Mouse (Mus musculus): ENCODE measurements around the gene Man1a2.

Gene Man1a2

DNA sequence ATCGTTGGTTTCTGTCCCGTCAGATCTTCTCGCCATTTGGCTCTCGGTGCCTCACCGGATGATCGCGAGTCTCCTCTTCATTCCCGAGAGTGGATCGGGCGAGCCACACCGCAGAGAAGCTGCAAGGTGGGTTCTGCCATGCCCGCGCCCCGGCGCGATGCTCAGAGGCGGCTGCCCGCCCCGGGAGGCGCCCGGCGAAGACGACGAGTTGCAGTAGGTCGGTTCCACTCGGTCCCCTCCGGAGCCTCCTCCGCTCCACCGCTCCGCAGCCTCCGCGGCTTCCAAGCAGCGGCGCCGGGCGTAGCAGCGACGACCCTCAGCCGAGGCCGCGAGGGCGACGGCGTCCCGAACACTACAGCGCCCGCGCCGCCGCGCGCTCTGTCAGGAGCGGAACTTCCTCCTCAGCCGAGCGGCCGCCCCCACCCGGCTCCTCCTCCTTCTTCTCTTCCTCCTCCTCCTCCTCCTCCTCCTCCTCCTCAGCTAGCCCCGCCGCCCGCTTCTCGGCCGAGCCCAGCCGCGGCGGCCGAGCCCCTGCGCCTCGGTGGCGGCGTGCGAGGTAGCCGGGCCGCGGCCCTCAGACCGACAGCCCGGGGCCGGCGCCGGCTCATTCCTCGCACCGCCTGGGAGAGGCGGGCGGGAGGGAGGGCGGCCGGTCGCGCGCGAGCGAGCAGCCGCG lies at the start of gene Man1a2:
TSS of gene Man1a2 (minus strand) at position 417 of the 676 bp plus-strand sequence.
- no peak for DNase-seq (ENCODE audit: low spot score)

DNA sequence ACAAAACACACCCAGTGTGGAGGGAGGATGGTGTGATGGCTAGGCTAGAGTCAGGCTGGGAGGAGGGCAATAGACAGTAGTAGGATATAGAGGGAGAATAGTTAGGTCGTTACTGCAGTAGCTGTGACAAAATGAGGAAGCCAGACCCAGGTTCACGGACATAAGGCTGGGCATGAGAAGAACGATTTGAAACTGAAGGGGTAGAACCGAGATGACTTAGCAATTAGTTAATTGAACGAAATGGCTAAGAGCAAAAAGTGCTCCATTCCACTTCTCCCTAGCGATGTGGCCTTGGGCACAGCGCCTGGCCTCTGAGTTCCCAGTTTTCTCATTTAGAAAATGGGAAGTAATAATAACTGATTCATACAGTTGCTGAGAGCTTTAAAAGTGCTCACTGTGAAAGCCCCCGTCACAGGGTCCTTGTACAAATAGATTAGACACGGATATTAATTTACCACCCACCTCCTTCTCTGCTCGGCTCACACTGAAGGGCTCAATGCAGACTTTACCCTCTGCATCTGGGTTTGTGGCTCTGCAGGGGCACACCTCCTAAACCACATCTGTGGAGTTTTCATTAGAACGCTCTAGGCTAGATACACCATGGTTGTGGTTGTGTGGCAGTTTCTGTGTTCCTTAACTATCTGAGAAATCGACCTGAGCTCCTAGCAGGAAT lies 49.3 kb upstream of the Man1a2 start:
- no peak for DNase-seq (ENCODE audit: low spot score)

DNA sequence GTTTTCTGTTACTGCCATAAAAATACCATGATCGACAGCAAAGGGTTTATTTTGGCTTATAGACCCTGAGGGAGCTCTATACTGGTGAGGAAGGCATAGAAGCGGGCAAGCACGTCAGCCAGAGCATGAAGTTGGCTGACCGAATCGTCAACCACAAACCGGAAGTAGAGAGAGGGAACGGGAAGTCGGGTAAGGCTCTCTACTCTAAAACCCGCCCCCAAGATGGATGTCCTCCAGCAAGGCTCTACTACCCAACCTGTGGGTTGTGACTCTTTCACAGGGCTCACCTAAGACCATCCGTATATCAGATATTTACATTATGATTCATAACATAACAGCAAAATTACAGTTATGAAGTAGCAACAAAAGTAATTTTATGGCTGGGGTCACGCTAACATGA lies 46.6 kb upstream of the Man1a2 start:
- DNase-seq (ENCODE audit: low spot score), result no peak

DNA sequence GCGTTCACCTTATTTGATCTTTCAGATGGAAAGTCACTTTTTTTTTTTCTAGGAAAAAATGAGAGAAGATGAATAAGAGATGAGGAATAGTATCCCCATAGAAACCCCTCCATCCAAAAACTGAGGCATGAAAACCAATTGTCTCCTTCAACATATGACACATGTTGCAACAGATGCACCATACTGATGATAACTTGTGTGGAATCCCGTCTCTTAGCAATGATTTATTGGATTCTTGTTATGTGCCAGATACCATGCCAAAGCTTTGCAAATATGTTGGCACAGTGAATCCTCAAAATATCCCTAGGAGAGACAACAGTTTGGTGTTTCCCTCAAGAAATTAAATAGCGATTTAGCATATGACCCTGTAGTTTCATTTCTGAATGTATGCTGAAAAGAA lies 46.0 kb upstream of the Man1a2 start:
- DNase-seq (ENCODE audit: low spot score), result peak; percentile 75

DNA sequence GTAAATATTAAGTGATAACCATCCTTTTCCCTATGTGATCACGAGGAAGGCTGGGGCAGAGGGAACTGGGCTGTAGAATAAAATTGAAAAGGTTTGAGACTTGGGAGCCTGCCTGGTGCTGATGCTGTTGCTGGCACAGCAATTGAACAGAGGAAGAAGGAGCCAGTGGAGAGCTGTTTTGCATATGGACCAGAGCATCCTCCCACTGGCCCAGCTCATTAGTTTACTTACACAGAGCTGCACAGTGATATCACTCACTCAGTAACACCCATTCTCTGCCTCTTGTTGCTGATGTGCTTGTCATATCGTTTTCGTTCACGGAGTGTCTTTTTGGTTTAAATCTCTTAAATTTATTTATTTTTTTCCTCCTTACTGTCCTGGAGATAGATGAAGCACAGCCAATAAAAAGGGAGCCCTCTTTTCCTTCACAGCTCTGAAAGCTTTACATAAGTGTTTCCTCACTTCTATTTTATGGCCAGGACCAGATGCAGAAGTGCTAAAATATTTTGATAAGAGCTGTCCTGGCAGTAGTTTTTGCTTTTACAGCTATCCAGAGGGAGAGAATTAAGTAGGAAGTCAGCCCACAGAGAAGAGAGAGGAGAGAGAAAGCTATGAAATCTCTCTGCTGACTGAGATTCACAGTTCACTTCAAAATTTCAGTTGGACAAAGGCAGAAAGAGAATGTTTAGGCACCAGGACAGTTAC lies 42.9 kb upstream of the Man1a2 start:
- no peak for DNase-seq (ENCODE audit: low spot score)

DNA sequence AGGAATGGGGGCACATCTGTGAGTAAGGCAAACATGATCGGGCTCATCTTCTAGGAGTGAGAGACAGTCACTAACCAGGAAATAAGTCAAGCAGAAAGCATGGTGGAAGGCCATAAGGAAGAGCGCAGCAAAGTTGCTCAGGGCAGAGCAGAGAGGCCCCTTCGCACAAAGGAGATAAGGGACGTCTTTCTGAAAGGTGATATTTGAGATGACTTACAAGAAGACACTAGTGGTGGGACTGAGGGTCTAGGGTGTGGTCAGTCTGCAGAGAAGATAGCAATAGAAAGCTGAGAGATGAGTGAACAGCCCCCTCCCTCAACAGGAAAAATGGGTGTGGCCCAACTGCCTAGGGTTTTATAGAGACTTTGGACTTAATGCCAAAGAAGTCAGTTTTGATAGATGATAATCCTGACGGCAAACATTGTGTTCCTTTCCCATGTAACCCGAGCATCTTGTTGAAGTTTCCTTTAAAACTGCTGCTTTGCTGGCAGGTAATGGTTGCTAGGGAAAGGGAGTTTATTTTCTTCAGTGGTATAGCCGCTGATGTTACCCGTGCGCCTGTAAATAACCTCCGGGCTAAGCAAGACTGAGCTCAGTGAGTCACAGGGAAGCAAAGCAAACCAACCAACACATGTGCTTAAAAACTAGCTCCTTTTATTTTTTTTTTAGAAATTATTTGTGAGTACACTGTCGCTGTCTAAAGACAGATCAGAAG lies 40.8 kb upstream of the Man1a2 start:
- DNase-seq (ENCODE audit: low spot score), result no peak

DNA sequence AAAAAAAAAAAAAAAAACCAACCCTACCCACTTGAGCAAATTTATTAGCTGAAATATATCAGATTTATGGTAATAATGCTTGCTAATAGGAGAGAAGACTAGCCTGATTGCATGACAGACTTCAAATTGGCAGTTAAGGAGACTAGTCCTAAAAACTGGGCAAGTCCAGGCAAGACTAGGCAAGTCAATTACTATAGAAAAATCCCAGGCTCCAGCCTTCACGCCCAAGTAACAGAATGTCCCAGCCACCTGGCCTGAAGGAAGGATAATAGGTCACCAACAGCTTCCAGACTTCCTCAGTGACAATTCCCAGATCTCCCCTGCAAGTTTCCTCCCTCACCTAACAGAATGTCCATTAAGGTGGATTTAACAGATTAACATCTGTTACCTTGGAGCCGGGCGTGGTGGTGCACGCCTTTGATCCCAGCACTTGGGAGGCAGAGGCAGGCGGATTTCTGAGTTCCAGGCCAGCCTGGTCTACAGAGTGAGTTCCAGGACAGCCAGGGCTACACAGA lies 35.5 kb upstream of the Man1a2 start:
- DNase-seq (ENCODE audit: low spot score), result no peak

DNA sequence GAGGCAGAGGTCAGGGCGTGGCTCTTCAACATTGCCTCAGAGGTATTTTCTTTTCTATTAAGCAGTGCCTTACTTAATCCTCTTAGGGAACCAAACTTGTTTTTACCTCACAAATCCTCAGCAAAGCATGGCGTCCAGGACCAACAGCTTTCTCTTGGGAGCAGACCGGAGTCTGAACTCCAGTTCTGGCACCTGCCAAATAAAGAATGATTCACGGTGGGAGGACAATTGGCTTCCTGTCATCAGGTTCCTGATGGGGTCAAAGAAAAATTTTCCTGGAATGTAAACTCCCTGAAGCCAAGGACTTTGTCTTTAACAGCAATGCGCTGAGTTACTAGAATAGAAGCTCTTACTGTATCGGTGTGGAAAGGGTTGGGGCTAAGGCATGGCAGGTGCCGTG lies 30.9 kb upstream of the Man1a2 start:
- DNase-seq (ENCODE audit: low spot score), result no peak

DNA sequence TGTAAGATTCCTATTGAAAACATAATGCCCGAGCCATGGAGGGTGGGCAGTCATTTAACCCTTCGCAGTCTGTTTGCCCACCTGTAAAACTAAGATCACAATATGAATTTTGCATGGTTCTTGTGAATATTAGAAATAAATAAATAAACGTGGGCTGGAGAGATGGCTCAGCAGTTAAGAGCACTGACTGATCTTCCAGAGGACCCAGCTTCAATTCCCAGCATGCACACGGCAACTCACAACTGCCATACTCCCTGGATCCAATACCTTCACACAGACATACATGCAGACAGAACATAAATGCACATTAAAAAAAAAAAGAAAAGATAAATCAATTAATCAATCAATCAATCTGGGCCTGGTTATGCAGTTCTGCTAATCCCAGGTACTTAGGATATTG lies 30.1 kb upstream of the Man1a2 start:
- no peak for DNase-seq (ENCODE audit: low spot score)

DNA sequence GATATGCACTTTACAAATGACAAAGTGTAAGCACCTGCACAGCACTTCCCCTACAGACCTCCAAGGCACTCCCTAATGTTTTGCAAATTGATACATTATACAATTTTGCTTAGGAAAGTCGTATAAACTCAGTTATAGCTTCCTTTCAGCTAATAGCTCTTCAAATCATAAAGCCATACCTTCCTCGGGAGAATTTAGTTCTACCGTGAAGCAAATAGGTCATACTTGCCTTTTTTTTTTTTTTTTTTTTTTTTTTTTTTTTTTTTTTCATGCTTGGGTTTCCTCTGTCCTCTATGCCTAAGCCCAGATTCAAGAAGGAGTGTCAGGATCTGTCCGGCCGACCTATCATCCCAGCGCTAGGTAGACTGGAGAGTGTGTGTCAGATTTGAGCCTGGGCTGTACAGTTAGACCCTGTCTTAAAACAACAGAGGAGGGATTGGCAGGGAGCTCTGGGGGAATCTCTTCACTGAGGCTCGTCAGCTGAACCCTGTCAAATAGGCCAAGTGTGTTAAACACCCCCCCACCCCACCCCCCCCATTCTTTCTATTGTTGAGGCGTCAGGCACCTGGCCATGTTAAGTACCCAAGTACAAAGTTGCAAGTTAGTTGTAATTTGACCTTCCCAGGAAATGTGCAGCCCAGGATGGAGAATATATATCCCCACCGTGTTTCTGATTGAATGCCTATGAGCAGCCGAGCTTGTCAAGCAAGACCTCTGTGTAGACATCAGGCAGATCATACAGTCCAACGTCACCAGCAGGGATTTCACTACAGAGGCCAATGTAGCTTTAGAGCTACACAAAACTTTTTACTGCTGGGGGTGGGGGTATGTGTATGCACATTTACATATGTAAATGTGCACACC lies 28.1 kb upstream of the Man1a2 start:
- no peak for DNase-seq (ENCODE audit: low spot score)

DNA sequence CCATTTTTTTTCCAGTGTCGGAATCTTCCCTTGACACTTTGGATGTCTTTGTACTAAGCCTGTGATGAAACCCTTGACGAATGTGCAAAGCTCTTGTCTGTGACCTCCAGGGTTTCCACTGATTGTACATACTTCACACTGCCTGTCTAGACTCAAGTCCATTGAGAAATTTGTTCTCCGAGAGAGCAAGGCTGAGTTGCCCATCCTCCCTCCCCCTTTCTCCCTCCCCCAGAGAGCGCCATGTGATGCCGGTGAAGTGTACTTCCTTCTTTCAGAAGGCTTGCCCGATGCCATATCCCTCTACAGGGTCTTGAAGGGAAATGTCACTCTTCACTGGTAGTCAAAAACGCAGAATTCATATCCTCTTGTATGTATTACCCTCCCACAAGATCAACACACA lies 26.8 kb upstream of the Man1a2 start:
- DNase-seq (ENCODE audit: low spot score), result no peak

DNA sequence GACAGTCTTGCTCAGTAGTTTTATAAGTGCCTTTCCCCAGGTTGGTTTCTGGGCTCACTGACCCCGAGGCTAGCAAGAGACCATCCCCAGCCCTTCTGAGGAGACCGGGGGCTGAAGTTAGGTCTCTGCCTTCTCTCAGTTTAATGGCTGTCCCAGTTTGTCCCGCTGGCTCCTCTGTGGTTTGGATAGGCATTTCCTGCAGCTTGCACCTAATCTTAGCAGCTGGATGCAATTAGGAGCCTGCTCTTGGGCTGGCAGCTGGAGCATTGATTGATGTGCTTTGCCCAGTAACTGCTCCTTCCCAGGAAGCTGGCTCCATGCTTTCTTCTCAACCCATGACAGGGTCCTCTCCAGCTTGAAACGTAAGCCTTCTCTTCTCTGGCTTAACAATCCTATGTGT lies 26.2 kb upstream of the Man1a2 start:
- no peak for DNase-seq (ENCODE audit: low spot score)

DNA sequence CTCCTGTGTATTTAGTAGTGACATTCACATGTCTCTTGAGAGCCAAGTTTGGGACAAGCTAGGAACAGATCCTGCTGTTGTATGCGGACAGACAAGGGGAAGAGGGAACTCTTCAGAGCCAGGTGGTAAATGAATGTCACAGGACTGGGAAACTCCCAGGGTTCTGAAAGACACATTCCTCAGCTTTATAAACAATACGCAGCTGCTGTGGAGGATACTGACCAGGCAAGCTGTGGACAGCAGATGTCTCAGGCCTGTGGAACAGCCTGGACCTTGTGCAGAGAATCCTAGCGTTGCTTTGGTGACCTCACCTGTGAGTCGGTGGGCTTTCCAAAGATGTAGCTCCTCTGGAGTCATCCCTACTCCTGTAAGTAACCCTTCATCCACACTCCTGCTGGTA lies 21.8 kb upstream of the Man1a2 start:
- no peak for DNase-seq (ENCODE audit: low spot score)

DNA sequence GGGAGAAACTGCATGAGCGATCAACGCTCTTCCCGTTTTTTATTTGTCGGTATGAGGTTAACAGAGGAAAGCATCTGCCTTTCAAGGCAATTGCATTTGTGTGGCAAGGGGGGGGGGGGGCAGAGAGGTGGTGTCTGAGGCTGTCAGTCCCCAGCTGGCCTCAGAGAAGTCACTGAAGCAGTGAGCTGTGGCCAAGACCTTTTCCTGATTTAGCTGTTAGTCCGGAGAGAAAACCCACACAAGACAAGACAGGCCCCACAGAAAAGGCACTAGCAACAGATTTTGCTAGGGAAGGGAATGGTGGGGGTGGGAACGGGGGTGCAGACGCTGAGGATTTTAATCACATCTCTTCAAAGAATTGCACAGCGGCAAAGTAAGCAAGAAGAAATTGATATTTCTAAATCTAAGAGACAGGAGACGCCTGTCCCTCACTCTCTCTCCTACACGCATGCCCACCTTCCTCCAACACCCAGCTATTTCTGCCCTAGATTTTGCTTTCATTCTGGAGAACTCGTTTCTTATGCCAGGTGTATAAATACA lies 19.9 kb upstream of the Man1a2 start:
- DNase-seq (ENCODE audit: low spot score), result no peak

DNA sequence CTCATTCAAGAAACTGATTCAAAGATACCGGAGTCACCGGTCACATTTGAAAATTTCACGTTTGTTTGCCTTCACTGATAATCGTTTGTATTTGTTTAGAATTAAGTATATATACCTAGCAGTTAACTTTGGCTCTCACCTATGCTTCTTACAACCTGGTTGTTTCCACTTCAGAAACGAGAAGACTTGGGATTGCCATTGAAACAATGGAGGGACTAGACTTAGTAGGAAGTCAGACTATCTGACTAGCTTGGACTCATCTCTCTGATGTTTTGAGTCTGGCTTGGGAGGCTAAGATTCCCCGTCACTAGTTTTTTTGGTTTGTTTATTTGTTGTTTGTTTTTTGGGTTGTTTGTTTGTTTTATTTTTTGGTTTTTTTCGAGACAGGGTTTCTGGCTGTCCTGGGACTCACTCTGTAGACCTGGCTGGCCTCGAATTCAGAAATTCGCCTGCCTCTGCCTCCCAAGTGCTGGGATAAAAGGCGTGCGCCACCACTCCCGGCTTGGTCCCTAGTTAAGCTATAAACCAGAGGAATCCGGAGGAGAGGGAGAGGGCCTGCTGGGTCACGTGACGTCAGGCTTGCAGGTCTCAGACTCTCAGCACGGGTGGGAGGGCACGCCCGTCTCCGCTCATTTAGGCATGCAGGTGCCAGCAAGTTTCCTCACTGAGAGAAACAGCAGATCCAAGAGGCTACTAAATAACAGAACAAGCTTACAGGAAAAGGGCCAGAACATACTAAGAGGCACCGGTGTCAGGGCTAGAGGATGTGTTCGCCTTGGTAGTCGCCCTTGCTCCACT lies 18.7 kb upstream of the Man1a2 start:
- no peak for DNase-seq (ENCODE audit: low spot score)

DNA sequence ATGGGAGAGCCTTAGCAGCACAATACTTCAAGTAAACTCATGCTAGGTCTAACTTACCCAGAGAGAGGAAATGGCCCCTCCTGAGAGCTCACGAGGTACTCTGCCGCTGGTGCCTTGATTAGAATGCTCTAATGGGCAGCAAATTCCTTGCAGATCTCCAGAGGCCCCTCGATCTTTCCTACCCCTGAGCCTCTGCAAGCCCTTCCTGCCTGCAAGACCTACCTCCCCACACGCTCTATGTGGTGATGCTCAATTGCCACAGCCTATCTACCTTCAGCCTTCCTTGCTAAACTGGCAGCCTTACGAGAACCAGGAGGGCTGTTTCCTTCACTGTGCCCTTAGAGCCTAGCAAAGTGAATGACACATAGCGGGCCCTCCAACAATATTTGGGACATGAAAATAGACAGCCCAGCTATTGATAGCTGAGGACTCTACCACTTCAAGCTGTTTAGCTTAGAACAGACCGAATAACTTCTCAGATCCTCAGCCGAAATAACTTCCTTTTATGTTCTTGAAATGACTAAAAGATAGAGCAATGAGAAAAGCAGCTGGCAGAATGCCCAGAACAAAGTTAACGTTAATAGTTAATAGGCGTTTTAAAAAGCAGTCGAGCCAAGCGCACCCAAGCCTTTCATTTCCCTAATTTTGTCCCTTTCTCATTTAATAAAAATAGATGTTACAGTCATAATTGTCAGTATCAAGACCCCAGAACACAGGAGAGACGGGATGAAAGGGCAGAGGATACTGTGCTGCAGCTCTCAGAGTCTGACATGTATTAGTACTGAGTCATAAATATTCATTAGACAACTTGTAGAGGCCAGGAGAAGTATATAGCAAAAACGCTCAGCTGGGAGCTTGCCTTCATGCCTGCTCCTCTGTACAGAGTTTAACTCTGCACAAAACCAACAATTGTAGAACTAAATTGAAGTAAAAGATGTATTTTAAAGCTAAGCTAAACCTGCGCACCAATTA lies 17.9 kb upstream of the Man1a2 start:
- DNase-seq (ENCODE audit: low spot score), result no peak

DNA sequence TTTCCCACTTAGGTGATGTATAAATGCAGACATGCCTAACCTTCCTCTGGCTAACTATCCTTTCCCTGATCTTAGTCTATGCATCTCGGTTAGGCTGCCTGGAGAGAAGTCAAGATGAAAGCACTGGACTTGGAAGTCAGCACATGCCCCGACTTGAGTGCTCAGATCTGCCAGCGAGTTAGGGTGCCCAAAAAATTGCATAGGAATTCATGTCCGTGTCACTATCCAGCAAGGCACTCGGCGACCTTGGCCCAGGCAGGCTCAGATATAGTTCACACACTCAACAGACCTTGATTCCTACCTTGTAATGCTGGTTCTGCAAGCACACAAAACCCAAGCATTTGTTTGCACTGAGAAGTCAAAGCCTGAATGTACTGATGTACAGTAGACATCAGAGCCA lies 3.4 kb upstream of the Man1a2 start:
- no peak for DNase-seq (ENCODE audit: low spot score)

DNA sequence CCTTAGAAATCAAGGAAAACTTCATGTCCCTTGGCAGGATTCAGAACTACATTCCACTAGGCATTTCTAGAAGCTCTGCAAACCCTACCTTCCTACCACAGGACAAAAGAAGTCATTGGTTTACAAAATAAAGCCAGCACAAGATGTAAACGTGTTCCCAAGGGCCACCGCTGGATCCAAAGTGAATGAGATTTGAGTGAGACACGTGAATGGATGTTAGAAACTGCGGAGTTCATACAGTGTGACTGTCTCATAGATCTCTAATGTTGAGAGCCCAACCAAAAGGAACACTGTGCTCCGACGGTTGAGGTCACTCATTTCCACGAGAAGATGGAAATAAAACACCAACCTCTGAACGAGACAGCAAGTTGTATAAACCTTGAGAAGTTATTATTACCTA lies 1.5 kb upstream of the Man1a2 start:
- DNase-seq (ENCODE audit: low spot score), result no peak

DNA sequence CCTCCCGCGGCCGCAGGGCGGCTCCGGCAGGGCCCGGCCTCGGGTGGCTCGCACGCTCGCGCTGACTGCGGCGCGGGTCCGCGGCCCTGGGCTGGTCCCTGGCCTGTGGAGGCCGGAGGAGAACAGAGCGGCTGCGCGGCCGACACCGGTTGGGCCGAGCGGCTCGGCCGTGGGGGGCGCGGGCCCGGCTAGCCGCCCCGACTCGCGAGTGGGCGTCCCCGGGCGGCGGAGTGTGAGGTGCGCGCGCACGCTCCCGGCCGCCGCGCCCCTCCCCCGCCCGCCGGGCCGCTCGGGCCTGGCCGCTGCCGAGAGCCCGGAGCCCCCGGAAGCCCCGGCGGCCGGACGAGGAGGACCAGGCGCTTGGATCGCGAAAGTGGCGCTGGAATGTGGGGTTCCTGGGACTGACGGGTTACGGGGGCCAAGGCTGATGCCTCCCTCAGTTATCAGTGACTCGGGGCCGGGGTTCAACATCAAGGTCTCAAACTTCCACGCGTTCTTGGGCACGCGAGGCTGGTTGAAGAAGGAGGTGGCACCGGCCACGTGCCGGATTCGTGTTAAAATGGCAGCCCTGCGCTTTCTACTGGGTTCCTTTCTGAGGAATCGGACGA lies 564 bp upstream of the Man1a2 start:
- DNase-seq (ENCODE audit: low spot score), result no peak

Data from layer of hippocampus, adult 9-10 months (tissue).